Mouse (Mus musculus) neural tube, embryonic 12.5 days (tissue): ENCODE measurements around the gene Gm44805. TPM values are rescaled to one million over a fixed set of nuclear protein-coding genes. Genes with fewer than 3 reads are reported as not detected.

Source experiments
- ATAC-seq: fragments of 200-750 bp; cut with Nextera tagmentation; 2 replicates; pipeline ENCODE4 v1.8.0; 2017; ENCODE audit warnings: low read depth, mild to moderate bottlenecking, moderate TSS enrichment, moderate library complexity; ENCODE audit not compliant: low FRiP score
- H3K27ac ChIP-seq: fragments of 300-500 bp; sonication (generic); 2 replicates; pipeline ENCODE4 v1.5.1; 2016
- H3K27me3 ChIP-seq: fragments of 300-500 bp; sonication (generic); replicated peaks from 2 replicates; pipeline ENCODE4 v1.6.1; 2016; ENCODE audit warnings: mild to moderate bottlenecking
- H3K36me3 ChIP-seq: fragments of 300-500 bp; sonication (generic); 2 replicates; pipeline ENCODE4 v1.6.1; 2016; ENCODE audit warnings: mild to moderate bottlenecking
- H3K4me1 ChIP-seq: fragments of 300-500 bp; sonication (generic); 2 replicates; pipeline ENCODE4 v1.6.1; 2016
- H3K4me2 ChIP-seq: fragments of 300-500 bp; sonication (generic); replicated peaks from 2 replicates; pipeline ENCODE4 v1.6.1; 2016; ENCODE audit warnings: mild to moderate bottlenecking
- H3K4me3 ChIP-seq: fragments of 300-500 bp; sonication (generic); 2 replicates; pipeline ENCODE4 v1.5.1; 2016
- H3K9ac ChIP-seq: fragments of 300-500 bp; sonication (generic); 2 replicates; pipeline ENCODE4 v1.6.1; 2016; ENCODE audit warnings: mild to moderate bottlenecking
- H3K9me3 ChIP-seq: fragments of 300-500 bp; sonication (generic); 2 replicates; pipeline ENCODE4 v1.6.1; 2016; ENCODE audit warnings: mild to moderate bottlenecking
- WGBS: fragments of 180-500 bp; shearing (Covaris S2); methylation state at CpG from one replicate; pipeline ENCODE4 v1.1.7; 2016; 5-methylcytosine and 5-hydroxymethylcytosine counted together
- polyA plus RNA-seq: library from polyadenylated mRNA; unstranded; fragments of >200 nt; fragmentation: Nextera tagmentation; extraction: Ambion mirVana; gene quantifications from 2 replicates; pipeline ENCODE4 v1.2.1, GENCODE M21; 2016

The Gm44805 gene
- polyA plus RNA-seq, 1 experiment from 2014 or later: not detected

DNA sequence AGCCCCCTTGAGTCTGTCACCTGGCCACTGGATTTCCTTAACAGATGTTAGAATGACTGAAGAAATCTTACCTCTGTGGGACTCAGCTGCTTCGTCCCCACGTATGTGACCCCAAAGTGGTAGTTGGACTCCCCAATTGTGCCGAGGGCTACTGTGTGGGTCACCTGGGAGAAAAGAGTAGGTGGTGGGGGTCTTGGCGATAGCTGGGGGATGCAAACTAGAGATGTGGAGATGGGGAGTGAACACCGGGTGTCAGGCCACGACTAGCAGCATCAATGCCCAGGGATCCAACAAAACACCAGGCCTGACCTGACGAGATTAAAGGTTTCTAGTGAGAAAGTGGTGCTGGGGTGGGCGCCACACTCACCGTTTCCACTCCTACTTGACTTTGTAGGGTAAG lies 32.4 kb upstream of the Gm44805 start:
- no peak overlapping the region for H3K4me2 ChIP-seq
- no peak overlapping the region for H3K9ac ChIP-seq
- 90% methylated on average over 9 of the region's 9 CpGs for WGBS
- no peaks in the 10 kb centered on the region for H3K27me3 ChIP-seq
- no peak overlapping the region for H3K27ac ChIP-seq
- H3K4me3 ChIP-seq: no peak overlapping the region
- peaks cover 17% of the 10 kb centered on the region for H3K4me1 ChIP-seq
- no peak for ATAC-seq
- no peaks in the 10 kb centered on the region for H3K9me3 ChIP-seq
- peaks cover 40% of the 10 kb centered on the region for H3K36me3 ChIP-seq

DNA sequence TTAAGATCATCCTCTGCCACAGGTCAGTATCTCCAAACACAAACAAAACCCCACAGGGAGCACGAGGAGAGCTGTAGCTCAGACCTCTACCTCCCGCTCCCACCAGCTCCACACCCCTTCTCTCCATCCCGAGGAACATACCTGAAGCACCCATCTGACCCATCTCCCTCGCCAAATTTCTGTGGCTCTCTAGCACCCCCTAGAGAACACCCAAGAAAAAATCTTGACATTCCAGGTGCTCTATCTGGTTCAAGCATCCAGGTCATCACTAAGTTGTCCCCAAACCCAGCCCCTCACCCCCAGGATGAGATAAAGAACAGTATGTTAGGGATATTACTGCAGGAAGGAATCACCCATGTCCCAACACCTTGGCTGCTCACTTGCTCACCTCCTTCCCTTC lies 32.0 kb upstream of the Gm44805 start:
- 55% methylated on average over 4 of the region's 4 CpGs for WGBS
- no peak overlapping the region for H3K4me3 ChIP-seq
- H3K4me1 ChIP-seq: peaks cover 17% of the 10 kb centered on the region
- no peaks in the 10 kb centered on the region for H3K9me3 ChIP-seq
- H3K27me3 ChIP-seq: no peaks in the 10 kb centered on the region
- no peak overlapping the region for H3K27ac ChIP-seq
- no peak for ATAC-seq
- H3K9ac ChIP-seq: no peak overlapping the region
- peaks cover 43% of the 10 kb centered on the region for H3K36me3 ChIP-seq
- no peak overlapping the region for H3K4me2 ChIP-seq

DNA sequence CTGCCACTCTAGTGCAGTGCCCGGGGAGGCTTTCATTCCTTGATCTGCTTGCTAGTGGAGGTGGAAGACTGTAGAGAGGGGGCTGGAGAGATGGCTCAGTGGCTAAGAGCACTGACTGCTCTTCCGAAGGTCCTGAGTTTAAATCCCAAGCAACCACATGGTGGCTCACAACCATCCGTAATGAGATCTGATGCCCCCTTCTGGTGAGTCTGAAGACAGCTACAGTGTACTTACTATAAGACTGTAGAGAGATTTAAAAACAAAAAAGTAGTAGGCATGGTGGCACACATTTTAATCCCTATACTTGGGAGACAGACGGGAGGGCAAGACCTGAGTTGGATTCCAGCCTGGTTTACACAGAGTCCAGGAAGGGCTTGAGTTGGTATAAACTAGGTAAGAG lies 31.2 kb upstream of the Gm44805 start:
- Histone ChIP-seq H3K4me2 (no peak overlapping the region), H3K36me3 (peaks cover 50% of the 10 kb centered on the region), H3K9me3 (no peaks in the 10 kb centered on the region), H3K9ac (no peak overlapping the region), H3K27ac (no peak overlapping the region), H3K4me1 (peaks cover 17% of the 10 kb centered on the region), H3K4me3 (no peak overlapping the region), H3K27me3 (no peaks in the 10 kb centered on the region)
- 81% methylated on average over 4 of the region's 4 CpGs for WGBS
- ATAC-seq: no peak

DNA sequence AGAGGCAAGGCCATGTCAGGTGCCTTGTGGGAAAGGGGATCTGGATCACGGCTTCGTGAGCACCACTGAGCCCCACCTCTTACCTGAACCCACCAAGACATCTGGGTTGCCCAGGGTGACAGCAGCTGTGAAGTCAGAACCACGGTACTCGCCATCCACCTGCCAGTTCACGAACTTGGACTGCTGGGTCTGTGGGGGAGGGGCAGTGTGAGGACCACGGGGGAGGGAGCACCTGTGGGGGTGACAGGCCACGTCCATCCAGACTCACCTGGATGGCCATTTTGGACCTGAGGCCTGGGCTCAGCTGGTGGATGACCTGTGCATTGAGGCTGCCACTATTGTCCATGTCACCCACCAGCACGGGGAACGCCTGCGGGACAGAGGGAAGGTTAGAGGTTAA lies 29.4 kb upstream of the Gm44805 start:
- Histone ChIP-seq H3K9ac (no peak overlapping the region), H3K27me3 (no peaks in the 10 kb centered on the region), H3K4me1 (peaks cover 11% of the 10 kb centered on the region), H3K36me3 (peaks cover 59% of the 10 kb centered on the region), H3K4me3 (no peak overlapping the region), H3K9me3 (no peaks in the 10 kb centered on the region), H3K4me2 (no peak overlapping the region), H3K27ac (no peak overlapping the region)
- WGBS: 95% methylated on average over 10 of the region's 10 CpGs
- no peak for ATAC-seq

DNA sequence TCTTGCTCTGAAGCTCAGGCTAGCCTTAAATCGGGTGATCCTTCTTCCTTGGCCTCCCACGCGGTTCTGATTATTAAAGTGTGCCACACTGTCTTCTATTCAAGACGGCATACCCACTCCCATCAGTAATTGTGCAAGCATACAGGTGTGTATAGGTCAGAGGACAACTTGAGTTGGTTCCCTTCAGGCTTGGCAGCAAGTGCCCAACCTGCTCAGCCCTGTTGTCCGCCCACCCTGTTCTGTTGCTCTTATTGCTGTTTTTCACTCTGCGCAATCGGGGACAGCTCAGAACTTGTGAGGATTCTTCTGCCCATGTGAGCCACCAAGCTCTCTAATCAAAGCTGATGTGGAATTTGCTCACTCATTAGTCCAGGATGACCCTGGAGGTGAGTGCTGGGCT lies 24.0 kb upstream of the Gm44805 start:
- no peak overlapping the region for H3K4me3 ChIP-seq
- H3K9me3 ChIP-seq: no peaks in the 10 kb centered on the region
- no peak for ATAC-seq
- peaks cover 59% of the 10 kb centered on the region for H3K36me3 ChIP-seq
- WGBS: 94% methylated on average over 7 of the region's 7 CpGs
- no peak overlapping the region for H3K27ac ChIP-seq
- H3K4me1 ChIP-seq: no peaks in the 10 kb centered on the region
- no peaks in the 10 kb centered on the region for H3K27me3 ChIP-seq
- no peak overlapping the region for H3K9ac ChIP-seq
- no peak overlapping the region for H3K4me2 ChIP-seq

GRCm38 (mm10) chr7:19704475-19704874 lies 23.3 kb upstream of the Gm44805 start:
- H3K9me3 ChIP-seq: no peaks in the 10 kb centered on the region
- no peaks in the 10 kb centered on the region for H3K27me3 ChIP-seq
- 91% methylated on average over 4 of the region's 4 CpGs for WGBS
- no peak overlapping the region for H3K27ac ChIP-seq
- no peak overlapping the region for H3K9ac ChIP-seq
- no peak overlapping the region for H3K4me3 ChIP-seq
- peaks cover 1% of the 10 kb centered on the region for H3K4me1 ChIP-seq
- no peak overlapping the region for H3K4me2 ChIP-seq
- no peak for ATAC-seq
- H3K36me3 ChIP-seq: peaks cover 53% of the 10 kb centered on the region

- Histone ChIP-seq H3K4me2 (no peak overlapping the region), H3K9me3 (no peaks in the 10 kb centered on the region), H3K36me3 (peaks cover 40% of the 10 kb centered on the region), H3K27me3 (no peaks in the 10 kb centered on the region), H3K9ac (no peak overlapping the region), H3K4me3 (no peak overlapping the region), H3K4me1 (peaks cover 13% of the 10 kb centered on the region), H3K27ac (no peak overlapping the region)
- no peak for ATAC-seq
- 94% methylated on average over 16 of the region's 16 CpGs for WGBS
Observed at GRCm38 (mm10) chr7:19702859-19703555, 21.8 kb upstream of the Gm44805 start.

- peak; percentile 49; the same call in 1 of the 2 replicates for ATAC-seq
- WGBS: 33% methylated on average over 22 of the region's 22 CpGs
- no peak overlapping the region for H3K27ac ChIP-seq
Observed at GRCm38 (mm10) chr7:19701069-19701761, 20.0 kb upstream of the Gm44805 start.

GRCm38 (mm10) chr7:19700299-19701068 lies 19.3 kb upstream of the Gm44805 start:
- 69% methylated on average over 12 of the region's 12 CpGs for WGBS
- H3K4me2 ChIP-seq: no peak overlapping the region
- peaks cover 9% of the 10 kb centered on the region; the same call in 1 of the 2 replicates for H3K9me3 ChIP-seq
- H3K9ac ChIP-seq: no peak overlapping the region
- no peak for ATAC-seq
- H3K27me3 ChIP-seq: no peaks in the 10 kb centered on the region
- peaks cover 32% of the 10 kb centered on the region for H3K36me3 ChIP-seq
- peaks cover 13% of the 10 kb centered on the region for H3K4me1 ChIP-seq
- no peak overlapping the region for H3K4me3 ChIP-seq
- no peak overlapping the region for H3K27ac ChIP-seq

More at GRCm38 (mm10) chr7:19701069-19701761, 20.0 kb upstream of the Gm44805 start:
- no peak overlapping the region for H3K4me3 ChIP-seq
- H3K27me3 ChIP-seq: no peaks in the 10 kb centered on the region
- no peak overlapping the region for H3K4me2 ChIP-seq
- peaks cover 13% of the 10 kb centered on the region for H3K4me1 ChIP-seq
- no peak overlapping the region for H3K9ac ChIP-seq
- peaks cover 6% of the 10 kb centered on the region; the same call in 1 of the 2 replicates for H3K9me3 ChIP-seq
- peaks cover 33% of the 10 kb centered on the region for H3K36me3 ChIP-seq

GRCm38 (mm10) chr7:19699827-19700148 lies 18.6 kb upstream of the Gm44805 start:
- H3K9me3 ChIP-seq: peaks cover 9% of the 10 kb centered on the region; the same call in 1 of the 2 replicates
- 87% methylated on average over 4 of the region's 4 CpGs for WGBS
- no peak overlapping the region for H3K9ac ChIP-seq
- H3K27ac ChIP-seq: no peak overlapping the region
- H3K36me3 ChIP-seq: peaks cover 32% of the 10 kb centered on the region
- H3K4me3 ChIP-seq: no peak overlapping the region
- no peak for ATAC-seq
- H3K27me3 ChIP-seq: no peaks in the 10 kb centered on the region
- 0 out of 2 replicates have a peak overlapping the region, but pooled peaks have one; percentile 63 for H3K4me2 ChIP-seq
- peaks cover 13% of the 10 kb centered on the region for H3K4me1 ChIP-seq

- peak; percentile 53 for ATAC-seq
- Histone ChIP-seq H3K36me3 (peaks cover 28% of the 10 kb centered on the region), H3K9me3 (peaks cover 9% of the 10 kb centered on the region; the same call in 1 of the 2 replicates), H3K27me3 (no peaks in the 10 kb centered on the region), H3K4me2 (peak within 1 kb of the TSS; percentile 63), H3K4me1 (peaks cover 13% of the 10 kb centered on the region), H3K4me3 (peak within 1 kb of the TSS; percentile 23), H3K9ac (peak within 1 kb of the TSS; percentile 47), H3K27ac (no peak within 1 kb of the TSS)
- WGBS: 1% methylated on average over 20 of the region's 20 CpGs
Observed at GRCm38 (mm10) chr7:19698907-19699826, 17.9 kb upstream of the Gm44805 start, which contains the start of gene Apoe. TSS of gene Apoe (minus strand) at chr7:19699188.
